Mouse (Mus musculus) kidney, adult 11 months (tissue): Measurements from ENCODE around the gene Hist1h2aa.

Experiments used
- DNase-seq: peaks from one replicate; pipeline ENCODE4 v3.0.0; 2022

Gene Hist1h2aa

GRCm38 (mm10) chr13:23946254-23946653, 12.0 kb downstream of the Hist1h2aa start:
- no peak for DNase-seq

GRCm38 (mm10) chr13:23949484-23950246, 15.4 kb downstream of the Hist1h2aa start:
- DNase-seq = no peak

- DNase-seq = peak; percentile 31
These were observed 16.7 kb downstream of the Hist1h2aa start for GRCm38 (mm10) chr13:23950928-23951327.

- no peak for DNase-seq
These were observed 25.5 kb downstream of the Hist1h2aa start for GRCm38 (mm10) chr13:23959776-23960175.

GRCm38 (mm10) chr13:23964909-23965308, 30.6 kb downstream of the Hist1h2aa start:
- no peak for DNase-seq

GRCm38 (mm10) chr13:23971870-23972269, 37.6 kb downstream of the Hist1h2aa start:
- no peak for DNase-seq

GRCm38 (mm10) chr13:23972271-23972670, 38.0 kb downstream of the Hist1h2aa start:
- DNase-seq = no peak
